Mouse (Mus musculus) hindbrain, embryonic 14.5 days (tissue): ENCODE data around the gene Atpaf2. TPM values are rescaled to one million over a fixed set of nuclear protein-coding genes. Genes with fewer than 3 reads are reported as not detected.

Source experiments
- ATAC-seq: fragments of 200-750 bp; cut with Nextera tagmentation; 2 replicates; pipeline ENCODE4 v1.8.0; 2017; ENCODE audit warnings: moderate number of reproducible peaks, mild to moderate bottlenecking, moderate TSS enrichment, moderate library complexity; ENCODE audit not compliant: low FRiP score
- DNase-seq: peaks from one replicate; pipeline ENCODE4 v3.0.0-alpha.2; 2015; ENCODE audit warnings: low spot score
- H3K27ac ChIP-seq: fragments of 300-500 bp; sonication (generic); 2 replicates; pipeline ENCODE4 v1.5.1; 2014; ENCODE audit warnings: mild to moderate bottlenecking, moderate library complexity
- H3K27me3 ChIP-seq: fragments of 300-500 bp; sonication (generic); 2 replicates; pipeline ENCODE4 v1.6.1; 2014; ENCODE audit warnings: mild to moderate bottlenecking, low read length, mixed read lengths; ENCODE audit not compliant: control insufficient read depth, insufficient read depth
- H3K36me3 ChIP-seq: fragments of 300-500 bp; sonication (generic); replicated peaks from 2 replicates; pipeline ENCODE4 v1.6.1; 2014; ENCODE audit not compliant: control insufficient read depth, insufficient read depth
- H3K4me1 ChIP-seq: fragments of 300-500 bp; sonication (generic); replicated peaks from 2 replicates; pipeline ENCODE4 v1.6.1; 2014; ENCODE audit warnings: antibody characterized with exemption, low read length, mixed read lengths; ENCODE audit not compliant: control insufficient read depth, insufficient read depth
- H3K4me2 ChIP-seq: fragments of 300-500 bp; sonication (generic); replicated peaks from 2 replicates; pipeline ENCODE4 v1.6.1; 2014; ENCODE audit warnings: mild to moderate bottlenecking, moderate library complexity
- H3K4me3 ChIP-seq: fragments of 300-500 bp; sonication (generic); replicated peaks from 2 replicates; pipeline ENCODE4 v1.5.1; 2014; ENCODE audit warnings: mild to moderate bottlenecking, low read length
- H3K9ac ChIP-seq: fragments of 300-500 bp; sonication (generic); 2 replicates; pipeline ENCODE4 v1.6.1; 2014
- H3K9me3 ChIP-seq: fragments of 300-500 bp; sonication (generic); 2 replicates; pipeline ENCODE4 v1.6.1; 2016; ENCODE audit warnings: low read length; ENCODE audit not compliant: control insufficient read depth
- WGBS: fragments of 180-500 bp; shearing (Covaris S2); extraction: QIAGEN DNeasy Blood & Tissue Kit; methylation state at CpG from one replicate; pipeline ENCODE4 v1.1.7; 2014; 5-methylcytosine and 5-hydroxymethylcytosine counted together
- polyA plus RNA-seq: library from polyadenylated mRNA; unstranded; fragments of >200 nt; fragmentation: Nextera tagmentation; extraction: Ambion mirVana; gene quantifications from 2 replicates; pipeline ENCODE4 v1.2.1, GENCODE M21; 2014

Gene Atpaf2
- polyA plus RNA-seq, 1 experiment from 2014 or later: 39.8 TPM

GRCm38 (mm10) chr11:60436618-60437017 is 18.4 kb upstream of the Atpaf2 start:
- H3K27ac ChIP-seq: no peak overlapping the region
- no peak overlapping the region for H3K4me3 ChIP-seq
- ATAC-seq: no peak
- no peaks in the 10 kb centered on the region for H3K27me3 ChIP-seq
- no peaks in the 10 kb centered on the region for H3K4me1 ChIP-seq
- no peaks in the 10 kb centered on the region for H3K9me3 ChIP-seq
- 94% methylated on average over 3 of the region's 3 CpGs for WGBS
- H3K4me2 ChIP-seq: no peak overlapping the region
- H3K9ac ChIP-seq: no peak overlapping the region
- peaks cover 82% of the 10 kb centered on the region for H3K36me3 ChIP-seq
- no peak for DNase-seq

GRCm38 (mm10) chr11:60435133-60435532 is 16.9 kb upstream of the Atpaf2 start:
- 100% methylated on average over 1 of the region's 1 CpGs for WGBS
- H3K27ac ChIP-seq: no peak overlapping the region
- H3K9ac ChIP-seq: no peak overlapping the region
- no peaks in the 10 kb centered on the region for H3K9me3 ChIP-seq
- DNase-seq: no peak
- ATAC-seq: no peak
- H3K4me2 ChIP-seq: no peak overlapping the region
- no peaks in the 10 kb centered on the region for H3K27me3 ChIP-seq
- H3K4me3 ChIP-seq: no peak overlapping the region
- peaks cover 80% of the 10 kb centered on the region for H3K36me3 ChIP-seq
- H3K4me1 ChIP-seq: no peaks in the 10 kb centered on the region

- Histone ChIP-seq H3K4me1 (no peaks in the 10 kb centered on the region), H3K27me3 (no peaks in the 10 kb centered on the region), H3K27ac (no peak overlapping the region), H3K9me3 (no peaks in the 10 kb centered on the region), H3K4me2 (no peak overlapping the region), H3K9ac (no peak overlapping the region), H3K36me3 (peaks cover 79% of the 10 kb centered on the region), H3K4me3 (no peak overlapping the region)
- ATAC-seq (no peak), DNase-seq (no peak)
Observed at GRCm38 (mm10) chr11:60433501-60433900, 15.2 kb upstream of the Atpaf2 start.

GRCm38 (mm10) chr11:60427628-60428027 is 9.4 kb upstream of the Atpaf2 start:
- Histone ChIP-seq H3K9ac (no peak overlapping the region), H3K9me3 (no peaks in the 10 kb centered on the region), H3K27ac (no peak overlapping the region), H3K4me2 (no peak overlapping the region), H3K36me3 (peaks cover 55% of the 10 kb centered on the region), H3K27me3 (no peaks in the 10 kb centered on the region), H3K4me3 (no peak overlapping the region), H3K4me1 (no peaks in the 10 kb centered on the region)
- ATAC-seq (no peak), DNase-seq (no peak)
- 96% methylated on average over 3 of the region's 3 CpGs for WGBS

- H3K4me3 ChIP-seq: no peak overlapping the region
Observed at GRCm38 (mm10) chr11:60426417-60426816, 8.2 kb upstream of the Atpaf2 start.

GRCm38 (mm10) chr11:60423006-60423405 is 4.7 kb upstream of the Atpaf2 start:
- DNase-seq (no peak), ATAC-seq (no peak)
- H3K27ac ChIP-seq: no peak overlapping the region
- peaks cover 15% of the 10 kb centered on the region for H3K4me1 ChIP-seq
- no peak overlapping the region for H3K9ac ChIP-seq
- H3K9me3 ChIP-seq: no peaks in the 10 kb centered on the region
- no peak overlapping the region for H3K4me2 ChIP-seq
- H3K27me3 ChIP-seq: no peaks in the 10 kb centered on the region
- H3K4me3 ChIP-seq: no peak overlapping the region
- WGBS: 35% methylated on average over 1 of the region's 1 CpGs
- H3K36me3 ChIP-seq: peaks cover 17% of the 10 kb centered on the region

More at GRCm38 (mm10) chr11:60426417-60426816, 8.2 kb upstream of the Atpaf2 start:
- Histone ChIP-seq H3K27ac (no peak overlapping the region), H3K36me3 (peaks cover 43% of the 10 kb centered on the region), H3K9me3 (no peaks in the 10 kb centered on the region), H3K4me1 (no peaks in the 10 kb centered on the region), H3K9ac (no peak overlapping the region), H3K4me2 (no peak overlapping the region), H3K27me3 (no peaks in the 10 kb centered on the region)
- ATAC-seq (no peak), DNase-seq (no peak)
- WGBS: 90% methylated on average over 1 of the region's 1 CpGs

- WGBS: 72% methylated on average over 5 of the region's 6 CpGs
- Histone ChIP-seq H3K27ac (no peak overlapping the region), H3K4me2 (no peak overlapping the region), H3K9me3 (no peaks in the 10 kb centered on the region), H3K27me3 (no peaks in the 10 kb centered on the region), H3K9ac (no peak overlapping the region), H3K4me3 (no peak overlapping the region), H3K4me1 (peaks cover 15% of the 10 kb centered on the region), H3K36me3 (peaks cover 8% of the 10 kb centered on the region)
- no peak for DNase-seq
- ATAC-seq: no peak
Observed at GRCm38 (mm10) chr11:60422046-60422668, 3.9 kb upstream of the Atpaf2 start.

- Histone ChIP-seq H3K9me3 (no peaks in the 10 kb centered on the region), H3K27me3 (no peaks in the 10 kb centered on the region), H3K4me3 (peak overlapping the region; percentile 93), H3K4me2 (peak overlapping the region; percentile 93), H3K27ac (no peak overlapping the region), H3K36me3 (no peaks in the 10 kb centered on the region), H3K4me1 (peaks cover 29% of the 10 kb centered on the region), H3K9ac (peak overlapping the region; percentile 89)
- no peak for DNase-seq
- ATAC-seq: no peak
- WGBS: 35% methylated on average over 6 of the region's 6 CpGs
Observed at GRCm38 (mm10) chr11:60418473-60418803, 181 bp upstream of the Atpaf2 start.

- Histone ChIP-seq H3K36me3 (no peaks in the 10 kb centered on the region), H3K27ac (peak within 1 kb of the TSS; percentile 92), H3K4me2 (peak within 1 kb of the TSS; percentile 93), H3K4me3 (peak within 1 kb of the TSS; percentile 93), H3K9ac (peak within 1 kb of the TSS; percentile 89), H3K9me3 (no peaks in the 10 kb centered on the region), H3K27me3 (no peaks in the 10 kb centered on the region), H3K4me1 (peaks cover 29% of the 10 kb centered on the region)
- DNase-seq: peak; percentile 99
- ATAC-seq: peak; percentile 97
- WGBS: under 1% methylated on average over 71 of the region's 81 CpGs
Observed at GRCm38 (mm10) chr11:60416963-60417716, 1.1 kb downstream of the Atpaf2 start, which contains the start of gene Gid4. Gene Gid4 (plus strand): TSS chr11:60417145.
